Mouse (Mus musculus) embryonic stem cell, embryonic (primary cell): ENCODE results near the gene Glis1.

Experiments used
- CTCF ChIA-PET, 4 experiments: fragments of 300-600 bp in 2 of 4; fragments of 350-600 bp in 2 of 4; sonication (Branson Sonifier 250); formaldehyde crosslinking; loops; one replicate each; lab custom pipeline; 2022; ENCODE audit warnings: inconsistent platforms in 2 of 4; lab: Charles Lee
- POLR2A ChIA-PET, 4 experiments: fragments of 300-600 bp in 2 of 4; fragments of 350-600 bp in 2 of 4; sonication (Branson Sonifier 250); formaldehyde crosslinking; loops; one replicate each; lab custom pipeline; 2022; ENCODE audit warnings: antibody characterized with exemption in 4 of 4, inconsistent platforms in 1 of 4; lab: Charles Lee

Gene Glis1

DNA sequence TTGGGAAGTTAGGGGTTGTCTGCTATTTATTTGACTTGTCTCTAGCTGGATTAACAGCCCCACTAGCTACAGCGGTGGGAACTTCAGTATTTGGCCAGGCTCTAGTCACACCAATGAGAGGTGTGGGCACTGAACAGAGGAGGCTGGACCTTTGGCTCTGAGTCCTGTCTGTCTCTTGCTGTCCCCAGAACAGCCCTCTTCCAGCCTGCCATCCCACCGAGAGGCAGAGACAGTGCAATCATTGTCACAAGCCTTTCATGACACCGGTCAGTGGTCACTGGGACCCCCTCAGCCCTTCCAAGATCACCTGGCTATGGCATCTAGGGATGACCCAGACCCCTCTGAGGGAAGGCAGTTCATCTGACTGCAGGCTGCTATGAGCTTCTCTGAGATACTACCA lies 104.6 kb downstream of the Glis1 start:
- ChIA-PET POLR2A (interaction anchor here in 1 of 4 experiments (1.0 kb wide), 1 partner anchor 138 kb away, joined by 3 read pairs; no protein-coding TSS in a partner anchor), CTCF (interaction anchor here in 2 of 4 experiments (0.6 to 1.1 kb wide), 2 partner anchors 90 to 156 kb away, joined by 3 read pairs; no protein-coding TSS in a partner anchor)

DNA sequence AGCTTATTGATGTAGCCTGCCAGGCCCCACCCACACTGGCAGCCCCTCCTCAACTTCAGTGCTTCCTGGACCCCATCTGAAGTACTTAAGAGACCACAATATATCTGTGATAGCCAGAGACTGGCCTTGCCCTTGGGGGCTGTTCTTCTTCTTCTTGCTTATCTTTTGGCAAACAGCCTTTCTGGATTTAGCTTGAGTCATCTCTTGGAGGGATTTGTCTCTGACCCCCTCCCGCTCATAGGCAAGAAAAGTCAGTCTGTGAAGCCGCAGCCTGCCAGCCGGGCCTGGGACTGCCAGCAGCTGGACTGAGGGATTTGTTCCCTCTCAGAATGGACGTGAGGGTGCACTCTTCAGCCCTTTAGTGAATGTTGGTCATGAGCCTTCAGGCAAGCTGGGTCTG lies 107.4 kb downstream of the Glis1 start:
- POLR2A ChIA-PET, result interaction anchor here in 1 of 4 experiments (0.7 kb wide), 1 partner anchor 12 kb away, joined by 3 read pairs; no protein-coding TSS in a partner anchor
- CTCF ChIA-PET, result interaction anchor here in 1 of 4 experiments (0.6 kb wide), 1 partner anchor 159 kb away, joined by 6 read pairs; no protein-coding TSS in a partner anchor

DNA sequence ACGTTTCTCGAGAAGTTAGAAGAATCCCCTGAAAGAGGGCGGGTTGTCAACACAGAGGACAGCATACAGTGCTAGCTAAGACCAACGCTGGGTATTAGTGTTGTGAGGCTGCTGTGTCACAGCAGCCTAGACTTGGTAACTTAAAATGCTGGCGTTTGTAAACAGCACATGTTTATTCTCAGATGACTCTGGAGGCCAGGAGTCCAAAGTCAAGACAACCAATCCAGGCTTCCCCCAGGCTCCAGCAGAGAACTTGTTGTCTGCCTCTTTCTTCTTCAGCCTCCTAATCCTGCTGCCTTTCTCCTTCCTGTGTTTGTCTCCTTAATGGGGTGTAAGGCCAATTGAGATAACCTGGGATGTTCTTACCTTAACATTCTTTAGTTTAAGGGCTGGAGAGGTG lies 110.5 kb downstream of the Glis1 start:
- ChIA-PET CTCF (no interaction called here), POLR2A (no interaction called here)

DNA sequence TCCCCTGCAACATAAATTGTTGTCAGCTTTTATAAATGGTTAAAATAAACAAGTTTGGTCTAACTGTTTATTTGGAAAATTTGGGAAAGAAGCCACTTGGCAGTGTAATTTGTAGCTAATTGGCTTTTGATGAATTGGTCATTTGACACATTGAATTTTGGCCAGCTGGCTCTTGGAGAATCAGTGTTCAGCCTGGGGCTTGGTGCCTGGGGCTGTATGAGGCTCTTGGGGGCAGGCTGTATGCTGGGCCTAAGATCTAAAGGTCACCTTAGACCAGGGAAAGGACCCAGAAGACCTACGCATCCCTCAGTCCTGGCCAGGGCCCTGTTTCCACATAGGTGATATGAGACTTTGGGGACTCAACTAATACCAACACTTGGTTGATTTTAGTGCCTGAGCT lies 111.3 kb downstream of the Glis1 start:
- ChIA-PET POLR2A (interaction anchor here in 1 of 4 experiments (0.9 kb wide), 1 partner anchor 42 kb away, joined by 4 read pairs; no protein-coding TSS in a partner anchor), CTCF (no interaction called here)

DNA sequence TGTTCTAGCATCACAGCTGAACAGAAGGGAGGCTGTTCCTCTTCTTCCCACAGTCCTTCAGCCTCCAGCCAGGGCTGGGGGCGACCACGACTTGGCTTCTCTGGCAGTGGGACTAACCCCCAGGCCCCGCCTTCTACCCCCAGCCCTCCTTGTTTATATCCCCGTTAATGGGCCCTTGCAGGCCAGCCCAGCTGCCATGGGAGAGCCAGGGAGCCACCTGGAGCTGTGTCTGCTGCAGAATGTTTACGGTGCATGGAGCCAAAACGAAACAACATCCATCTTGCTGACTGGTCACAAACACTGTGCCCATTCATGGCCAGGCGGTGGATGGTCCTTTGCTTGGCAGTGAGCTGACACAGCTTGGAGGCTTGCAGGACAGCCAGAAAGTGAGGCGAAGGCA lies 112.1 kb downstream of the Glis1 start:
- ChIA-PET CTCF (interaction anchor here in 2 of 4 experiments (0.6 kb wide), 2 partner anchors 81 to 1164 kb away, joined by 3 to 4 read pairs; no protein-coding TSS in a partner anchor), POLR2A (interaction anchor here in 2 of 4 experiments (0.6 to 0.7 kb wide), 2 partner anchors 460 to 630 kb away, joined by 3 to 4 read pairs; no protein-coding TSS in a partner anchor)

DNA sequence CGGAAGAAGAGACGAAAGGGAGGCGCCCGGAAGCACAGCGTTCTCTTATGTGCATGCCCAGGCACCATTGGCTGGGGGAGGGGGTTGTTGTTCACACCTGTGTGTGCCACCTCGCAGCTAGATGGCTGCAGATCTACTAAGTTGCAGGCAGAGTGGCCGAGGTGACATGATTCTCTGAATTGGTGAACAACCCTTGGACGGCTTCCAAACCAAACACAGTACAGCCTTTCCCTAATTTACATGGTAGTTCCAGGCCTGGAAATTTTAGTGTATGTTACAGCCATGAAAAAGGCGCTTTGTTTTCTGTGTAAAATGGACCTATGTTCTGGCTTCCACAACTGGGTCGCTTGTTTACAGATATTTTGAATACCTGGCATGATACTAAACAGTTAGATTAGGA lies 115.7 kb downstream of the Glis1 start:
- ChIA-PET CTCF (no interaction called here), POLR2A (interaction anchor here in 1 of 4 experiments (0.6 kb wide), 1 partner anchor 128 kb away, joined by 3 read pairs; no protein-coding TSS in a partner anchor)

DNA sequence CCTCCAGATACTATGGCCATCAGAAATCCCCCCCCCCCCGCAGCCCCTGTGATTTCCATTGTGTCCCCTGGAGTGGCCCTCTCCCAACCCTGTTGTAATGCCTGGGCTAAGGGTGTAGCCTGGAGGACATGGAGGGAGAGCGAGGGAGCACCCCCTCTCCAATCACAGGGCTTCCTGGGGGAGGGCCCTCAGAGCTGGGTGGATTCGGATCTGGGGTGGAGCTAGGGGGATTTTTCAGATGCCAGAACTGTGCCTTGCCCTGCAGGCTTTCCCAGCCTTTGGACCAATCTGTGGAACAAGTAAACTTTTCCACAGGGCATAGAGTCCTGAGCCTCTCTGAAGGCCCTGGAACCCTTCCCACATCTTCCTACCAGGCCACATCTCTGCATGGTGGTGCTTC lies 116.2 kb downstream of the Glis1 start:
- POLR2A ChIA-PET, result no interaction called here
- CTCF ChIA-PET, result no interaction called here

DNA sequence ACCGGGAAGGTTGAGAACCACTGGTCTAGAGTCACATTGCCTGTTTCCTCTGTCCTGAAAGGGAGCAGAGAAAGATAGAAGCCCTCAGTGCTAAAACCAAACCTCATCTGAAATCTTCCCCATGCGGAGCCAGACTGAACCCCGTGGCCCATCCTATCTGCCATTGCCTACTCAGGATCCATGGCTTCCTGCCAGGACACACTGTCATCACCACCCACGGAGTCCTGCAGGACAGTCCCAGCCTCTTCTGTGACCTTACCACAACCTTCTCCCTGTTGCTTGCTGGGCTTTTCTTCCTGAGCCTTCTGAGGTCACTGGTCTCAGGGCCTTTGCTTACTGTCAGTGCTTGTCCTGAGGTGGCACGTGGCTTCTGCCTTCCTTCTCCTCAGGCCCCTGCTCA lies 118.3 kb downstream of the Glis1 start:
- ChIA-PET POLR2A (no interaction called here), CTCF (no interaction called here)

DNA sequence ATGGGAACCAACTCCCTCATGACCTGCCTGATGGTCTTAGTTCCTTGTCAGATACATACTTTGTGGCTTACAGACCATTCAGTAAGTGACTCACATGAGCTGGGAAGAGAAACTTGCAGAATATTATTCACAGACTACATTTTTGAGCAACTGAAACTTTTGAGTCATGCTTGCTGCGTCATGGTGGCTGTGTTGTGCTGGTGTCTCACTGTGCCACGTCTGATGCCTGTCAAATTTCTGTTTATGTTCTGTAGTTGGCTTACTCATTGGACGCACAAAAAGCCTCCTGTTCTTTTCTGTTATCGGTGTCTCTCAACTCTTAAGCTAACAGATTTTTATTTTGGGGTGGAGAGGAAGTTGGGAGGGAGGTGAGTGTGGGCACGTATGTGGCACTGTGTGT lies 119.4 kb downstream of the Glis1 start:
- ChIA-PET CTCF (no interaction called here), POLR2A (interaction anchor here in 1 of 4 experiments (0.6 kb wide), 1 partner anchor 12 kb away, joined by 3 read pairs; no protein-coding TSS in a partner anchor)

DNA sequence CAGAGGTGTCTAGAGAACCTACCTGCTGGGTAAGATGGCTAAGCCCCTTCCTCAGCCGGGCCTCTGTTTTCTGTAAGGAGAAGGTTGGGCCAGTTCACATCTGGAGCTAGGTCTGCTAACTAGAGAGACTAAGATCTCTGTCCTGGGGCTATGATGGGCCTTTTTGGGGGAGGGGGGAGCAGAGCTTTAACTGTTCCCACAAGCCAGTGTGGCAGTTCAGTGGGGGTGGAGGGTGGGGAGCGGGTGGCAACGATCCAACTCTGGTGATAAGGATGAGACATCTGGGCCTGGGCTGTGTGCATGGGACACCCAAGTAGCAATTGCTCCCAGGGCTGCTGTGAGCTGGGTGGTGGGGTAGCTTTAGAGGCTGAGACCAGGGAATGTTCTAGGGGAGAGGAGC lies 124.4 kb downstream of the Glis1 start:
- ChIA-PET CTCF (interaction anchor here in 2 of 4 experiments (0.9 to 1.2 kb wide), 2 partner anchors 79 to 106 kb away, joined by 3 read pairs; no protein-coding TSS in a partner anchor), POLR2A (interaction anchor here in 1 of 4 experiments (1.1 kb wide), 1 partner anchor 12 kb away, joined by 3 read pairs; no protein-coding TSS in a partner anchor)

DNA sequence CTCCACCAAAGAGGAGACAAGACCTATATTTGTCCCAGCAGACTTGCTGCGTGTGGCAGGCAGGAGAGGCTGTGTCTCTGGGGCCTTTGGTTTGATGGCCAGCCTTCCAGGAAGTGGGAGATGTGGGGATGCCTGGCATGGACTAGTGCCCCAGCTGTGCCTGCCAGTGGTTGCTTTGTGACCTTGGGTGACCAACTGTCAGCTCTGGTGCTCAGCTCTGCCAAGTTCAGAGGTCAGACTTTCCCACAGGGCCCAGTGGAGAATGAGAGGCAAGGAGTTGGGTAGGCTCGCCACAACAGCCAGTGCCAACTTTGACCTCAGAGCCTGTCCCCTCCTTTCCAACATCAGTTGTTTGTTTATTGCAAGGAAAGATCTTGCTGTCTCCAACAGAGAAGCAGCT lies 126.7 kb downstream of the Glis1 start:
- CTCF ChIA-PET, result no interaction called here
- POLR2A ChIA-PET, result no interaction called here

DNA sequence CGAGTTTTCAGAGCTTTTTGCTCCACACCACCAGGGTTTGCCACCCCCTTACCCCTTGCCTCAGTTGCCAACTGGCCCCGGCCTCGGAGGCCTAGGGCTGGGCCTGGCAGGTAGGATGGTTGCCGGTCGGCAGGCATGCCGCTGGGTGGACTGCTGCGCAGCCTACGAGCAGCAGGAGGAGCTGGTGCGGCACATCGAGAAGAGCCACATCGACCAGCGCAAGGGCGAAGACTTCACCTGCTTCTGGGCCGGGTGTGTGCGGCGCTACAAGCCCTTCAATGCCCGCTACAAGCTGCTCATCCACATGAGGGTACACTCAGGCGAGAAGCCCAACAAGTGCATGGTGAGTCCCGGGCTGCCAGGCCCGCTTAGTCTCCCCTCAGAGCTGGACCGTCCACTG lies 133.8 kb downstream of the Glis1 start:
- CTCF ChIA-PET, result interaction anchor here in 1 of 4 experiments (0.6 to 1.3 kb wide), 2 partner anchors 10 to 48 kb away, joined by 3 to 7 read pairs; no protein-coding TSS in a partner anchor
- POLR2A ChIA-PET, result no interaction called here

DNA sequence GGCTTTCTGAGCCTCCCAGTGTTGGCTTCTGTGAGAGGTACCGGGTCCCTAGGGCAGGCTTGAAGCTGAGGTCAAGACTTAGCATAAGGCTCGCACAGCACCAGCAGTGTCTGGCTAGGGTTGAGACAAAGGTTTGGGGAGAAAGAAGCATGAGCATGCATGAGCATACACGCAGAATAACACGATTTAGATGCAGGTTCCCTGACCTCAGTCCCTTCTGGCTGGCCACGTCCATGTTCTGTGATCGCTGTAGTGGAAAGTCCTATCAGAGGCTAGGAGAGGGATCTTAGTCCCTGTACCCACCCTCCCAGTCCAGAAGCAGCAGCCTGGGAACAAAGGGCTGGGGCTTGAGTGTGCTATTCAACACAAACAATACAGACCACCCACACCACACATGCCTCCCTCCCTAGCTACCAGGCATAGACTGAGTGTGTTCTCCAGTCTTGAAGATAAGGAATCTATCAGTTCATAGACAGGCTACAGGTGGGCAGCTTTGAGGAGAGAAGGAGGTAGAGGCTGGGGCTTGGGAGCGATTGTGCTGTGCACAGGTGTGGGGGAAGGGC lies 134.6 kb downstream of the Glis1 start:
- POLR2A ChIA-PET, result interaction anchor here in 1 of 4 experiments (0.6 kb wide), 1 partner anchor 203 kb away, joined by 7 read pairs; no protein-coding TSS in a partner anchor
- CTCF ChIA-PET, result interaction anchor here in 2 of 4 experiments (0.5 to 1.3 kb wide), 2 partner anchors 9 to 35 kb away, joined by 6 to 7 read pairs; no protein-coding TSS in a partner anchor

DNA sequence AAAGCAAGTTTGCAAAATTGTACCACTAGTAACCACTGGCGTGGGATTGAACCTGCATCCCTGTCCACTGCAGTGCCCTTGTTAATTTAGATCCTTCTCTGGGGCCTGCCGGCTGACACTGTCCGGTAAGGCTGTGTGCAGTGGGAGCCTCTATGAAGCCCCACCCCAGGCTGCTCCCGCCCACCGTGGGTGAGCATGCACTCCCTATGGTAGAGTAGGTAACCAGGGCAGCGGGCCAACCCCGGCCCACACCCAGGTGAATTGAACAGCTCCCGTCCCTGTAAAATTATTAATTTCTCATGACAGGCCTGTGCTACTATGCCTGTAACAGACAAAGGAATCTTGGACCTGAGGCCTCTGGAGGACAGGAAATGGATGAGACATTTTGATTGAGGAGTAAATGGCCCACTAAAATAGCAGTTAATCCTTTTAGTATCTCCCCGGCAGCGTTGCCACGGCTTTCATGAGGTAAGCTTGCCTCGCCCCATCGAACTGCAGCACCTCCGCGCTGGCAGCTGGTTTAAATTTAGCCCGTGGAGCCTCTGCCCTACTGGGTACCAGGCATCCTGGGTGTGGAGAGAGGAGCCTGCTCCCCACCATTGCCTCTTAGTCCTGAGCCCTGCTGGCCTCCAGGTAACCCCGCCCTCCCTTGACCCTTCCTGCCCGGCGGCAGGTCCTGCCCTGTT lies 136.1 kb downstream of the Glis1 start:
- ChIA-PET POLR2A (interaction anchor here in 2 of 4 experiments (1.1 kb wide), 2 partner anchors 11 to 74 kb away, joined by 3 to 7 read pairs; no protein-coding TSS in a partner anchor), CTCF (interaction anchor here in 3 of 4 experiments (0.5 to 0.9 kb wide), 4 partner anchors 67 to 1489 kb away, joined by 3 read pairs; no protein-coding TSS in a partner anchor)

DNA sequence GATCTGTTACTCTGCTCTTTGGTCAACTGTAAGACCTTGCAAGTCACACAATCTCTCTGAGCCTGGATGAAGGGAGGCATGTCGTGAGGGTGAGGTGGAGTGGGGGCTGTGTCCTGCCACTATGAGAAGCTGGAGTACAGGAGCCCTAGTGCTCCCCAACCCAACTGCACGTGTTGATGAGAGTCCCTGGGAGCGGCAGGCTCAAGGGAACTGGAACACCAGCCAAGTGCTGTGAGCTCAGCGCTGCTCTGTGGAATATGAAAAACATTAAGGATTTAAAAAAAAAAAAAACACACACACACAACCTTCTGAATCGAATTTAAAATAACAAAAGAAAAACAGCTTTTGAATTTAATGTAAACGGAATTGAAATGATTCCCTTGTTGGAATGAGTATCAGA lies 141.4 kb downstream of the Glis1 start:
- ChIA-PET POLR2A (interaction anchor here in 2 of 4 experiments (0.6 to 1.1 kb wide), 3 partner anchors 12 to 1007 kb away, joined by 3 to 4 read pairs (median 3); no protein-coding TSS in a partner anchor), CTCF (interaction anchor here in 1 of 4 experiments (0.7 kb wide), 1 partner anchor 586 kb away, joined by 3 read pairs; no protein-coding TSS in a partner anchor)

DNA sequence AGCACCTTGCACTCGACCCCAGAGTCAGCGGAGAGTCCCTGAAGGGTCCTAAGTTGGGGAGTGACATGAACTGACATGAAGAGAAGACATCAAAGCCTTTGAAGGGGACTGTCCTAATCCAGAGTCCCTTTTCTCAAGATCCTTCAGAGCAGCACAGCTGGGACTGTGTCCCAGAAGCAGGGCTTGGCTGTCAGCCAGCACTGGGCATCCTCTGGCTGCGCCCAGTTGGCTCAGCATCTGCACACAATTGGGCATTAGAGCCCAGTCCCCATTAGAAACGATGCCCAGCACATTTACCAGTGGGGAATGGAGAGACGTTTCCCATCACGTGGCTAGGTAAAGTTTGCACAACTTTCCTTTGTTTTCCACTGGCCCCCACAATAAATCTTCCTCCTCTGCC lies 142.4 kb downstream of the Glis1 start:
- ChIA-PET CTCF (no interaction called here), POLR2A (no interaction called here)

DNA sequence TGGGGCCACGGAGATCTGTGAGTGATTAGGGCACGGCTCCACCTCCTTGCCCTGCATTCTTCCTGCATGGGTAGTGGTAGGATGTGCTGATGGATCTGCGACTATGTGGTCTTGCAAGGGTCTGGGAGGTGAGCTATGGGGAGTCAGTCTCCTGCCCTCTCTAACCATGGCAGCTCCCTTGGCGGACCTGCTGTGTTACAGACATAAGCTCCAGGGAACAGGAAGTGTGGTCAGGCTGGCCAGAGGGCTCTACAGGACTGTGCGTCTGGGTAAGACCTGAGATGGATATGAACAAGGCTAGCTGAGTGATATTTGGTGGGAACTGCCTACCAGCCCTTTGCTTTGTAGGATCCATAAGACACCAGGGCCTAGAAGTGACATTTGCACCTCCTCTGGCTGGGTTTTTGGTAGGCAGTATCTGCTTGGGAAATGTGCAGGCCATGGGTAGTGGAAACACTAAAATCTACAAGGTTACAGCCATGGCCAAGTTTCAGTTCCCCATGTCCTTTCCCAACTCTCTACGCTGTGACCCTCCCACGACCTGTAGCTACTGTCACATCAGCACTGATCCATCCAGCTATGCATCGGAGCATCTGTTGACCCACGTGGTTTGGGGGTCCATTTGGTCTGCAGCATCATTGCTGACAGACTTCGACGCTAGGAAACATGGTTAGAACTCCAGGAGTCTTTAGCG lies 142.9 kb downstream of the Glis1 start:
- ChIA-PET POLR2A (interaction anchor here in 1 of 4 experiments (0.6 kb wide), 1 partner anchor 13 kb away, joined by 3 read pairs; no protein-coding TSS in a partner anchor), CTCF (no interaction called here)

DNA sequence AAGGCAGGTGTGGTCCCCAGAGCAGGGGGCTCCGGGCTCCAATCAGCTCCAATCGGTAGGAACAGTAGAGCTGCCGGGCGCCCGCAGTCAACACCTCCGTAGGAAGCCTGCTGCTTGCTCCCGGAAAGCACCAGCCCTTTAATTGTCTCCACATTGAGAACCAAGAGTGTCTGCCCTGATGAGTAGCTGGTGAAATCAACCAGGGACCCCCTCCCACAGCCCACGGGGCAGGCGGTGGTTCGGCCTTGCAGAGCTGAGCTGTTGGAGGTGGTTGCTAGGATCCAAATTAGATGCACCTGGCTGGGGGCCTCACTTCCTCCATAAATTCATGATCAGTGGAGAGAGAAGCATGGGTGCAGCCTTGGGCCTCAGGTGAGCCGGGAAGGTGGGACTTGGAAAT lies 146.5 kb downstream of the Glis1 start:
- POLR2A ChIA-PET, result no interaction called here
- CTCF ChIA-PET, result interaction anchor here in 1 of 4 experiments (0.6 to 1.1 kb wide), 2 partner anchors 72 to 157 kb away, joined by 3 read pairs; no protein-coding TSS in a partner anchor
